ENCODE assay signal across 8 mouse cellular contexts in genomic region chr16:21412593-21413047, GRCm38 (mm10). TPM values are rescaled to one million over a fixed set of nuclear protein-coding genes. Genes with fewer than 3 reads are reported as not detected.
DNase-seq lines count a peak whose midpoint lies in the region; ATAC-seq and TF ChIP-seq lines count a peak whose summit lies in the region.

No protein-coding gene starts in this region.

- H3K27me3 ChIP-seq in G1E (ENCODE audit: insufficient read depth, low read length) = peaks cover 37% of the 10 kb centered on the region
- no peaks in the 10 kb centered on the region for H3K27me3 ChIP-seq in forebrain, embryonic 13.5 days
- no peaks in the 10 kb centered on the region for H3K27me3 ChIP-seq in hindbrain, embryonic 10.5 days (ENCODE audit: insufficient read depth, poor library complexity, severe bottlenecking)
- no peaks in the 10 kb centered on the region for H3K27me3 ChIP-seq in lung, embryonic 16.5 days (ENCODE audit: control insufficient read depth, insufficient read depth, low read depth, low read length)

- H3K4me3 ChIP-seq in G1E (ENCODE audit: low read depth, low read length) = no peak overlapping the region
- no peak overlapping the region for H3K4me3 ChIP-seq in forebrain, embryonic 13.5 days
- H3K4me3 ChIP-seq in hindbrain, embryonic 10.5 days = no peak overlapping the region
- no peak overlapping the region for H3K4me3 ChIP-seq in lung, embryonic 16.5 days (ENCODE audit: low read length)

- H3K36me3 ChIP-seq in G1E (replicated peaks) = no peaks in the 10 kb centered on the region
- no peaks in the 10 kb centered on the region for H3K36me3 ChIP-seq in forebrain, embryonic 13.5 days (ENCODE audit: poor library complexity, severe bottlenecking)
- no peaks in the 10 kb centered on the region for H3K36me3 ChIP-seq in hindbrain, embryonic 10.5 days
- no peaks in the 10 kb centered on the region for H3K36me3 ChIP-seq in lung, embryonic 16.5 days (ENCODE audit: control insufficient read depth, insufficient read depth, low read length)

- H3K4me2 ChIP-seq in forebrain, embryonic 13.5 days = no peak overlapping the region
- H3K4me2 ChIP-seq in lung, embryonic 16.5 days (ENCODE audit: low read depth, low read length) = no peak overlapping the region

- peak; percentile 99 for TF ChIP-seq CTCF in G1E (IDR thresholded peaks at IDR 0.05; ENCODE audit: low read depth, low read length)

- H3K4me1 ChIP-seq in G1E (ENCODE audit: insufficient read depth, low read depth, low read length) = peaks cover 3% of the 10 kb centered on the region
- no peaks in the 10 kb centered on the region for H3K4me1 ChIP-seq in forebrain, embryonic 13.5 days
- no peaks in the 10 kb centered on the region; the same call in 1 of the 2 replicates for H3K4me1 ChIP-seq in hindbrain, embryonic 10.5 days (replicated peaks)
- H3K4me1 ChIP-seq in lung, embryonic 16.5 days (replicated peaks; ENCODE audit: control insufficient read depth, insufficient read depth, low read length) = no peaks in the 10 kb centered on the region

- H3K9ac ChIP-seq in forebrain, embryonic 13.5 days = no peak overlapping the region
- H3K9ac ChIP-seq in lung, embryonic 16.5 days (ENCODE audit: low read length) = no peak overlapping the region

- DNase-seq in G1E (ENCODE audit: low spot score) = peak; percentile 63
- peak; percentile 83 for DNase-seq in c-Kit-positive CD71-positive TER-119-negative erythroid progenitor cells, embryonic 14.5 days (ENCODE audit: low read depth)
- DNase-seq in hindbrain, embryonic 10.5 days (ENCODE audit: low spot score) = peak; percentile 80
- peak; percentile 67 to 78 for DNase-seq in layer of hippocampus, adult 8-10 months (ENCODE audit: low spot score in 2 of 2)
- peak; percentile 59 for DNase-seq in ovary, postnatal 36 days (ENCODE audit: low spot score)
- peak; percentile 80 for DNase-seq in thymus, postnatal 14 days

- ATAC-seq in G1E (ENCODE audit: extremely low read depth, insufficient number of reproducible peaks, low FRiP score, poor library complexity, severe bottlenecking) = peak; percentile 49
- peak; percentile 63 for ATAC-seq in forebrain, embryonic 13.5 days
- ATAC-seq in lung, embryonic 16.5 days (ENCODE audit: low read depth) = peak; percentile 79

- WGBS in forebrain, embryonic 13.5 days = 23% methylated on average over 8 of the region's 8 CpGs
- WGBS in hindbrain, embryonic 10.5 days = 25% methylated on average over 8 of the region's 8 CpGs
- 13% methylated on average over 8 of the region's 8 CpGs for WGBS in lung, embryonic 16.5 days

- H3K9me3 ChIP-seq in G1E (replicated peaks) = no peaks in the 10 kb centered on the region
- no peaks in the 10 kb centered on the region for H3K9me3 ChIP-seq in forebrain, embryonic 13.5 days (replicated peaks)
- H3K9me3 ChIP-seq in hindbrain, embryonic 10.5 days = no peaks in the 10 kb centered on the region
- H3K9me3 ChIP-seq in lung, embryonic 16.5 days (ENCODE audit: control insufficient read depth, low read length) = no peaks in the 10 kb centered on the region

- no peak overlapping the region for H3K27ac ChIP-seq in forebrain, embryonic 13.5 days
- no peak overlapping the region for H3K27ac ChIP-seq in hindbrain, embryonic 10.5 days
- H3K27ac ChIP-seq in lung, embryonic 16.5 days (ENCODE audit: low read length) = no peak overlapping the region

RNA-seq across cellular contexts. Expression of gene Vps8, which starts 10.3 kb away (rescaled TPM):
- total RNA-seq in G1E (2014; fragmentation: Nextera tagmentation) = 34.9 and 50.1 TPM in 2 replicates
- total RNA-seq in G1E (2017) = 26.2 TPM in 2 replicates
- 30.3 and 43.3 TPM in 2 replicates for polyA plus RNA-seq in G1E (2012)
- 25.6 and 29.9 TPM in 2 replicates for polyA plus RNA-seq in forebrain, embryonic 13.5 days (2015; fragmentation: Nextera tagmentation; extraction: Ambion mirVana)
- 23.7 and 23.8 TPM in 2 replicates for polyA plus RNA-seq in hindbrain, embryonic 10.5 days (2016; fragmentation: Nextera tagmentation; extraction: Ambion mirVana)
- 10 to 100 TPM; 47.6 to 58.3 (median 51.8) TPM for total RNA-seq in layer of hippocampus, adult 8-10 months (2022)
- polyA plus RNA-seq in lung, embryonic 16.5 days (2015; fragmentation: Nextera tagmentation; extraction: Ambion mirVana) = 13.3 and 16.4 TPM in 2 replicates
